Mouse (Mus musculus) MEL (cell line): Measurements from ENCODE around the gene Brox. TPM values are rescaled to one million over a fixed set of nuclear protein-coding genes. Genes with fewer than 3 reads are reported as not detected.
"Not testable (repeated sequence)": the region's sequence is repeated elsewhere in the genome, so short reads cannot be mapped to it uniquely, and the experiment has no call there.

Experiments
- DNase-seq: peaks from one replicate; pipeline ENCODE4 v3.0.0; 2011; ENCODE audit warnings: low read depth, low spot score
- H3K27ac ChIP-seq: 2 replicates; pipeline ENCODE4 v1.5.1; 2012; ENCODE audit warnings: low read depth, mild to moderate bottlenecking, control low read depth, low read length, moderate library complexity; ENCODE audit not compliant: control insufficient read depth
- H3K27me3 ChIP-seq, 2 experiments: fragments of 150-350 bp in 1 of 2; sonication (generic) in 1 of 2; 2 replicates each; pipeline ENCODE4 v1.6.1; 2012; ENCODE audit warnings: low read length in 2 of 2, mild to moderate bottlenecking in 2 of 2, improper control_type of control experiment in 1 of 2, moderate library complexity in 1 of 2; ENCODE audit not compliant: insufficient read depth in 2 of 2, control insufficient read depth in 1 of 2
- H3K36me3 ChIP-seq, 2 experiments: 2 replicates each; pipeline ENCODE4 v1.6.1; 2012 to 2014; ENCODE audit warnings: low read length in 2 of 2, improper control_type of control experiment in 1 of 2, inconsistent platforms in 1 of 2, mild to moderate bottlenecking in 1 of 2; ENCODE audit not compliant: insufficient read depth in 2 of 2, control insufficient read depth in 1 of 2
- H3K4me1 ChIP-seq, 2 experiments: fragments of 150-350 bp in 1 of 2; sonication (generic) in 1 of 2; 2 replicates each; pipeline ENCODE4 v1.6.1; 2012; ENCODE audit warnings: low read length in 2 of 2, improper control_type of control experiment in 1 of 2, mild to moderate bottlenecking in 1 of 2; ENCODE audit not compliant: insufficient read depth in 2 of 2, control insufficient read depth in 1 of 2
- H3K4me3 ChIP-seq, 2 experiments: fragments of 150-350 bp in 1 of 2; sonication (generic) in 1 of 2; 2 replicates each; pipeline ENCODE4 v1.5.1; 2012; ENCODE audit warnings: low read depth in 2 of 2, low read length in 2 of 2, mild to moderate bottlenecking in 2 of 2, moderate library complexity in 2 of 2, control low read depth in 1 of 2, improper control_type of control experiment in 1 of 2; ENCODE audit not compliant: control insufficient read depth in 1 of 2, insufficient read depth in 1 of 2
- H3K79me2 ChIP-seq: 2 replicates; pipeline ENCODE4 v1.6.1; 2012; ENCODE audit warnings: mild to moderate bottlenecking, low read length, moderate library complexity; ENCODE audit not compliant: control insufficient read depth, poor library complexity, insufficient read depth
- H3K9ac ChIP-seq: 2 replicates; pipeline ENCODE4 v1.6.1; 2012; ENCODE audit warnings: low read depth, mild to moderate bottlenecking, control low read depth, low read length, moderate library complexity; ENCODE audit not compliant: control insufficient read depth, poor library complexity, severe bottlenecking
- H3K9me3 ChIP-seq: fragments of 150-350 bp; sonication (generic); replicated peaks from 2 replicates; pipeline ENCODE4 v1.6.1; 2012; ENCODE audit warnings: mild to moderate bottlenecking, low read length, improper control_type of control experiment, moderate library complexity; ENCODE audit not compliant: insufficient read depth
- CTCF ChIP-seq, 3 experiments: IDR thresholded peaks in 2 of 3; conservative IDR thresholded peaks in 1 of 3; 2 replicates each; pipeline ENCODE4 v1.5.1; 2011 to 2012; ENCODE audit warnings: low read length in 3 of 3, low read depth in 2 of 3, mild to moderate bottlenecking in 2 of 3, improper control_type of control experiment in 1 of 3, inconsistent platforms in 1 of 3, mixed read lengths in 1 of 3, moderate library complexity in 1 of 3; ENCODE audit not compliant: control insufficient read depth in 1 of 3, insufficient read depth in 1 of 3, poor library complexity in 1 of 3, severe bottlenecking in 1 of 3
- MAFK ChIP-seq: IDR thresholded peaks from 2 replicates; pipeline ENCODE4 v1.6.1; 2011; ENCODE audit warnings: low read depth, mild to moderate bottlenecking, low read length, improper control_type of control experiment, borderline replicate concordance
- MAX ChIP-seq: IDR thresholded peaks from 2 replicates; pipeline ENCODE4 v1.6.1; 2011; ENCODE audit warnings: low read length, improper control_type of control experiment
- MXI1 ChIP-seq: IDR thresholded peaks from 2 replicates; pipeline ENCODE4 v1.6.1; 2011; ENCODE audit warnings: mild to moderate bottlenecking, low read depth, low read length, improper control_type of control experiment
- NRF1 ChIP-seq: IDR thresholded peaks from 2 replicates; pipeline ENCODE4 v1.6.1; 2014; ENCODE audit warnings: low read depth, mild to moderate bottlenecking, inconsistent platforms, low read length, improper control_type of control experiment, moderate library complexity; ENCODE audit not compliant: poor library complexity, insufficient read depth, severe bottlenecking
- RAD21 ChIP-seq: IDR thresholded peaks from 2 replicates; pipeline ENCODE4 v1.6.1; 2011; ENCODE audit warnings: mild to moderate bottlenecking, low read depth, low read length, improper control_type of control experiment
- SIN3A ChIP-seq: IDR thresholded peaks from 2 replicates; pipeline ENCODE4 v1.6.1; 2012; ENCODE audit warnings: low read length, improper control_type of control experiment, inconsistent platforms
- SMC3 ChIP-seq: IDR thresholded peaks from 2 replicates; pipeline ENCODE4 v1.6.1; 2011; ENCODE audit warnings: low read depth, low read length, improper control_type of control experiment
- TBP ChIP-seq: IDR thresholded peaks from 2 replicates; pipeline ENCODE4 v1.8.0; 2011; ENCODE audit warnings: low read depth, low read length, improper control_type of control experiment
- USF1 ChIP-seq: IDR thresholded peaks from 2 replicates; pipeline ENCODE4 v1.6.1; 2014; ENCODE audit warnings: low read depth, mild to moderate bottlenecking, inconsistent platforms, low read length, improper control_type of control experiment, moderate library complexity
- USF2 ChIP-seq, 2 experiments: IDR thresholded peaks; 2 replicates each; pipeline ENCODE4 v1.6.1; 2011 to 2012; ENCODE audit warnings: improper control_type of control experiment in 2 of 2, low read length in 2 of 2, borderline replicate concordance in 1 of 2, inconsistent platforms in 1 of 2, low read depth in 1 of 2, mild to moderate bottlenecking in 1 of 2; ENCODE audit not compliant: insufficient read depth in 1 of 2
- ZKSCAN1 ChIP-seq: IDR thresholded peaks from 2 replicates; pipeline ENCODE4 v1.6.1; 2012; ENCODE audit warnings: low read depth, mild to moderate bottlenecking, inconsistent platforms, low read length, improper control_type of control experiment, moderate library complexity
- ZNF384 ChIP-seq: IDR thresholded peaks from 2 replicates; pipeline ENCODE4 v1.6.1; 2012; ENCODE audit warnings: low read depth, mild to moderate bottlenecking, inconsistent platforms, low read length, improper control_type of control experiment
- polyA plus RNA-seq, 2 experiments: library from polyadenylated mRNA; stranded (reverse) in 1 of 2; unstranded in 1 of 2; fragments of >175 nt in 1 of 2; fragments of >200 nt in 1 of 2; gene quantifications; 2 replicates each; pipeline versions ENCODE4 v1.2.1 to v1.2.4; 2012; ENCODE audit warnings: low replicate concordance in 2 of 2, low read depth in 1 of 2; ENCODE audit not compliant: insufficient read length in 2 of 2, insufficient read depth in 1 of 2, missing spikeins in 1 of 2
- total RNA-seq: library from RNA; depleted of rRNA; stranded (reverse); fragments of 300-350 nt; gene quantifications from 2 replicates; pipeline ENCODE4 v1.2.3, GENCODE M21; 2012

Brox gene
- total and polyA plus RNA-seq, 3 experiments, result 25.4 to 145 (median 28.4) TPM

DNA sequence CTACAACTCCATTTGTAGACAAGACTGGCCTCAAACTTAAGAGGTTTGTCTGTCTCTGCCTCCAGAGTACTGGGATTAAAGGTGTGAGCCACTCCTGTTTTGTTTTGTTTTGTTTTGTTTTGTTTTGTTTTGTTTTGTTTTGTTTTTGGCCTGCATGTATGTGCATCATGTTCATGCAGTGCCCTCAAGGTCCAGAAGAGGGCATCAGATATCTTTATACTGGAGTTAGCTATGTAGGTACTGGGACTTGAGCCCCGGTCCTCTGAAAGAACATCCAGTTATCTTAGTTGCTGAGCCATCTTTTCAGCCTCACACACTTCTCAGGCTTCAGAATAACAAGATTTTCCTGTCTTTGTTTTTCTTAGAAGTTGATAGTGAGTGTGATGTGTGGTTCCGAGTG, 18.7 kb upstream of the Brox start:
- DNase-seq, result peak; percentile 63
- H3K4me3 ChIP-seq, result no peak overlapping the region
- no peak overlapping the region for H3K27ac ChIP-seq
- H3K27me3 ChIP-seq, result no peaks in the 10 kb centered on the region
- H3K9me3 ChIP-seq, result no peaks in the 10 kb centered on the region
- H3K9ac ChIP-seq, result no peak overlapping the region
- H3K79me2 ChIP-seq, result no peaks in the 10 kb centered on the region
- TF ChIP-seq RAD21, result peak; percentile 44
- 0 out of 2 replicates have a peak, but pooled peaks have one; percentile 22 for TF ChIP-seq SIN3A
- peak; percentile 46 for TF ChIP-seq SMC3
- TF ChIP-seq USF2 (IDR thresholded peaks at IDR 0.05; ENCODE audit: borderline replicate concordance in 1 of 2, insufficient read depth in 1 of 2, low read depth in 1 of 2, low read length in 2 of 2), result no peak
- TF ChIP-seq MAFK, result no peak
- no peak for TF ChIP-seq ZNF384
- TF ChIP-seq USF1, result no peak
- TF ChIP-seq TBP, result no peak
- no peak for TF ChIP-seq MXI1
- peak; percentile 11 to 52 (median 47); a peak in 4 of 6 replicates for TF ChIP-seq CTCF (IDR thresholded peaks at IDR 0.05 in 2 of 3, conservative IDR thresholded peaks at IDR 0.05 in 1 of 3; ENCODE audit: control insufficient read depth in 1 of 3, insufficient read depth in 1 of 3, low read depth in 2 of 3, low read length in 3 of 3, poor library complexity in 1 of 3, severe bottlenecking in 1 of 3)
- TF ChIP-seq, all 39 proteins: peak for 4
- peaks cover 13 to 14% of the 10 kb centered on the region in 2 experiments for H3K36me3 ChIP-seq
- H3K4me1 ChIP-seq, result peaks cover 6 to 7% of the 10 kb centered on the region in 2 experiments; a peak in 3 of 4 replicates

DNA sequence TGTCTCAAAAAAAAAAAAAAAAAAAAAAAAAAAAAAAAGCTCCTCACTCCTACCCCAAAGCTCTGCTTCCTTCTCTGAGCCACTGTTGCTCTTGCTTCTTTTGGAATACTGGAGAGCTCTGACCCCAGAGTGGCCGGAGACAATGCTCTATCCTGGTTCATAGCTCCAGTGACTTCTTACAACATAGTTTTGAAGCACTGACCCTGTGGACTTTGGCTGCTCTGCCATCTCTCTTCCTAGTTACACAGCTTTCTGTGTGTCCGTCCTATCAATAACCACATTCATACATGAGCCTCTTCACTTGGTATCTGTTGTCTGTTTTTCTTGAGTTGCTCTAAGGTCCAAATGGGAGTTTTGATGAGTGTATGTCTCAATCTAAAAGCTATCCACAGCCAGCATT, 15.0 kb upstream of the Brox start:
- Histone ChIP-seq H3K27ac (no peak overlapping the region), H3K9me3 (no peaks in the 10 kb centered on the region), H3K4me3 (no peak overlapping the region), H3K27me3 (no peaks in the 10 kb centered on the region)
- no peak for TF ChIP-seq NRF1
- no peak for TF ChIP-seq RAD21
- no peak for TF ChIP-seq ZKSCAN1
- 0 out of 2 replicates have a peak, but pooled peaks have one; percentile 48 for TF ChIP-seq ZNF384
- no peak for TF ChIP-seq MXI1
- TF ChIP-seq MAX, result no peak
- TF ChIP-seq, all 39 proteins: peak for 1
- peaks cover 4 to 9% of the 10 kb centered on the region in 2 experiments; a peak in 3 of 4 replicates for H3K36me3 ChIP-seq
- no peaks in the 10 kb centered on the region for H3K79me2 ChIP-seq
- H3K9ac ChIP-seq, result no peak overlapping the region
- H3K4me1 ChIP-seq, result no peaks in the 10 kb centered on the region
- no peak for DNase-seq

DNA sequence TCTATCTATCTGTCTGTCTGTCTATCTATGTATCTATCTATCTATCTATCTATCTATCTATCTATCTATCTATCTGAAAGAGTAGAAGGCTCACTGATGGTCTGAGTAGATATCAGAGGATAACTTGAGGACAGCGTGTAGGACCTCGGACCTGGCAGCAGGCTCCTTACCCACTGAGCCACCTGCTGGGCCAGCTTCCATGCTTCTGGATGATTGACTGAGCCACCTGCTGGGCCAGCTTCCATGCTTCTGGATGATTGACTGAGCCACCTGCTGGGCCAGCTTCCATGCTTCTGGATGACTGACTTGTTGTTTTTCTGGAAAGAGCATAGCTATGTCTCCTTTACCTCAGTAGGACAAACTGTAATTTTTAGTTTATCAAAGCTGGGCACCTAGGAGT, 12.5 kb upstream of the Brox start:
- not testable (repeated sequence) for H3K4me3 ChIP-seq, H3K27me3 ChIP-seq, H3K79me2 ChIP-seq, H3K9ac ChIP-seq, H3K9me3 ChIP-seq, H3K4me1 ChIP-seq, DNase-seq, H3K27ac ChIP-seq, H3K36me3 ChIP-seq
